Mouse (Mus musculus) kidney, adult 18-20 months (tissue): ENCODE measurements at regions not wholly inside any gene's neighbourhood (a gene's known extent, or its start where the extent isn't known, plus 50 kb on each side); places are given as distances from the start of the nearest gene placed in this dataset.

Experiments
- DNase-seq: peaks from one replicate; pipeline ENCODE4 v3.0.0; 2021

GRCm38 (mm10) chr8:76540611-76541010 lies 358.6 kb upstream of the Nr3c2 start:
- DNase-seq = no peak

GRCm38 (mm10) chr8:76551681-76552080 lies 347.6 kb upstream of the Nr3c2 start:
- DNase-seq = no peak

- DNase-seq = no peak
Observed at GRCm38 (mm10) chr8:76601566-76601965, 297.7 kb upstream of the Nr3c2 start.

GRCm38 (mm10) chr8:76618721-76619120 lies 280.5 kb upstream of the Nr3c2 start:
- no peak for DNase-seq

- DNase-seq = no peak
Observed at GRCm38 (mm10) chr8:76620853-76621252, 278.4 kb upstream of the Nr3c2 start.

GRCm38 (mm10) chr8:76633086-76633485 lies 266.2 kb upstream of the Nr3c2 start:
- no peak for DNase-seq
